Mouse (Mus musculus) cerebellum, adult 9-11 months (tissue): Measurements from ENCODE around the gene Vps26a.
"Not testable (repeated sequence)": the region's sequence is repeated elsewhere in the genome, so short reads cannot be mapped to it uniquely, and the experiment has no call there.

Experiments
- DNase-seq: peaks from one replicate; pipeline ENCODE4 v3.0.0; 2022

The Vps26a gene

GRCm38 (mm10) chr10:62500088-62500915, 13.7 kb upstream of the Vps26a start:
- DNase-seq: peak; percentile 33

GRCm38 (mm10) chr10:62491681-62492080, 5.1 kb upstream of the Vps26a start:
- DNase-seq: not testable (repeated sequence)

GRCm38 (mm10) chr10:62488266-62488665, 1.7 kb upstream of the Vps26a start:
- peak; percentile 62 for DNase-seq

- DNase-seq: no peak
Measured at GRCm38 (mm10) chr10:62485878-62486582, 575 bp downstream of the Vps26a start.

- DNase-seq: no peak
Measured at GRCm38 (mm10) chr10:62481108-62481852, 5.3 kb downstream of the Vps26a start.

- no peak for DNase-seq
Measured at GRCm38 (mm10) chr10:62476980-62477379, 9.6 kb downstream of the Vps26a start.

GRCm38 (mm10) chr10:62474944-62475343, 11.7 kb downstream of the Vps26a start:
- DNase-seq: no peak

- DNase-seq: no peak
Measured at GRCm38 (mm10) chr10:62471105-62471504, 15.5 kb downstream of the Vps26a start.

GRCm38 (mm10) chr10:62469736-62470135, 16.9 kb downstream of the Vps26a start:
- no peak for DNase-seq

GRCm38 (mm10) chr10:62461321-62461720, 25.3 kb downstream of the Vps26a start:
- DNase-seq: no peak

- not testable (repeated sequence) for DNase-seq
Measured at GRCm38 (mm10) chr10:62452001-62452400, 34.6 kb downstream of the Vps26a start.

- no peak for DNase-seq
Measured at GRCm38 (mm10) chr10:62450280-62450640, 36.3 kb downstream of the Vps26a start.

- DNase-seq: peak; percentile 88
Measured at GRCm38 (mm10) chr10:62449364-62450279, 37.0 kb downstream of the Vps26a start, which contains the start of the genes 4930507D05Rik and Supv3l1. Gene 4930507D05Rik (plus strand): TSS chr10:62449489. Gene Supv3l1 (minus strand): TSS chr10:62449738.

GRCm38 (mm10) chr10:62430427-62430826, 56.2 kb downstream of the Vps26a start:
- DNase-seq: no peak

GRCm38 (mm10) chr10:62425081-62425871, 61.3 kb downstream of the Vps26a start:
- DNase-seq: no peak

- no peak for DNase-seq
Measured at GRCm38 (mm10) chr10:62422255-62422654, 64.3 kb downstream of the Vps26a start, which contains the start of gene Hkdc1. Gene Hkdc1 (minus strand): TSS chr10:62422491.

- no peak for DNase-seq
Measured at GRCm38 (mm10) chr10:62421127-62421526, 65.5 kb downstream of the Vps26a start.

- no peak for DNase-seq
Measured at GRCm38 (mm10) chr10:62420399-62420798, 66.2 kb downstream of the Vps26a start.

- DNase-seq: no peak
Measured at GRCm38 (mm10) chr10:62419422-62419821, 67.2 kb downstream of the Vps26a start.

- DNase-seq: no peak
Measured at GRCm38 (mm10) chr10:62418831-62419356, 67.7 kb downstream of the Vps26a start.

GRCm38 (mm10) chr10:62413606-62413982, 73.0 kb downstream of the Vps26a start:
- no peak for DNase-seq
